Mouse (Mus musculus) embryonic facial prominence, embryonic 15.5 days (tissue): ENCODE measurements around the gene Brpf1. TPM values are rescaled to one million over a fixed set of nuclear protein-coding genes. Genes with fewer than 3 reads are reported as not detected.
"Not testable (repeated sequence)": the region's sequence is repeated elsewhere in the genome, so short reads cannot be mapped to it uniquely, and the experiment has no call there.

ENCODE experiments used
- ATAC-seq: fragments of 200-750 bp; cut with Nextera tagmentation; 2 replicates; pipeline ENCODE4 v1.8.0; 2017; ENCODE audit warnings: low read depth, moderate TSS enrichment; ENCODE audit not compliant: insufficient number of reproducible peaks, low FRiP score, low TSS enrichment
- H3K27ac ChIP-seq: fragments of 300-500 bp; sonication (generic); replicated peaks from 2 replicates; pipeline ENCODE4 v1.5.1; 2015; ENCODE audit warnings: mild to moderate bottlenecking, inconsistent platforms
- H3K27me3 ChIP-seq: fragments of 300-500 bp; sonication (generic); 2 replicates; pipeline ENCODE4 v1.6.1; 2015; ENCODE audit warnings: inconsistent platforms
- H3K36me3 ChIP-seq: fragments of 300-500 bp; sonication (generic); 2 replicates; pipeline ENCODE4 v1.6.1; 2015; ENCODE audit warnings: mild to moderate bottlenecking, inconsistent platforms
- H3K4me1 ChIP-seq: fragments of 300-500 bp; sonication (generic); 2 replicates; pipeline ENCODE4 v1.6.1; 2015; ENCODE audit warnings: inconsistent platforms
- H3K4me2 ChIP-seq: fragments of 300-500 bp; sonication (generic); replicated peaks from 2 replicates; pipeline ENCODE4 v1.6.1; 2015; ENCODE audit warnings: mild to moderate bottlenecking, inconsistent platforms
- H3K4me3 ChIP-seq: fragments of 300-500 bp; sonication (generic); replicated peaks from 2 replicates; pipeline ENCODE4 v1.5.1; 2015; ENCODE audit warnings: mild to moderate bottlenecking, inconsistent platforms
- H3K9ac ChIP-seq: fragments of 300-500 bp; sonication (generic); 2 replicates; pipeline ENCODE4 v1.6.1; 2015; ENCODE audit warnings: inconsistent platforms
- H3K9me3 ChIP-seq: fragments of 300-500 bp; sonication (generic); replicated peaks from 2 replicates; pipeline ENCODE4 v1.6.1; 2016; ENCODE audit warnings: inconsistent platforms
- WGBS: fragments of 180-500 bp; shearing (Covaris S2); methylation state at CpG from one replicate; pipeline ENCODE4 v1.1.7; 2015; 5-methylcytosine and 5-hydroxymethylcytosine counted together
- polyA plus RNA-seq: library from polyadenylated mRNA; unstranded; fragments of >200 nt; fragmentation: Nextera tagmentation; extraction: Ambion mirVana; gene quantifications from 2 replicates; pipeline ENCODE4 v1.2.1, GENCODE M21; 2015

Gene Brpf1
- polyA plus RNA-seq, 1 experiment from 2014 or later: 22.9 TPM

DNA sequence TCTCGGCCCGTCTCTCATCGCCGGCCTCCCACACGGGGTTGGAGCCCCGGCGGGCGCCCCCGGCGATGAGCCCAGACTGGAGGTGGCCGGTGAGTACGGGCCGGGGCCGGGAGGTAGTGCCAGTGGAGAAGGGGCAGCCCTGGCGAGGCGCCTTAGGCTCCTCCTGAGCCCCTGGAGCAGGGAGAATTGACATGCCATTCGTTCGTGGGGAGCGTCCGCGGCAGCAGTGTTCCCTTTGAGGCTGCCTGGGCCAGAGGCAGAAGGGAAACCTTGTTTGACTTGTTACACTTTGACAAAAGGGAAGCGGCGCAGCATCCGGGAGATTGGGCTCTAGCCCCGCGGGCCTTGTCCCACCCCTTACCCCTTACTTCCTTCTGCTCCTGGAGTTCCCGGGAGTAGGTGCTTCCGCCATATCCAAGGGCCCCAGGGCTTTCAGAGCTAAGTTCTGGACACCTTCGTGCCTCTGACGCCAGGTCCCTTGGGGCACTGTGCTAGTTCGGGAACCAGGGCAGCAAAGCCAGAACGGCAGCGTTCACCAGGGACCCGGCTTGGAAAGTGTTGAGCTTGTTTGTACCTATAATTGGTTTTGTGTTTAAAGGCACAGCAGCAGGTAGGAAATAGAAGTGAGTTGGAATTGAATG, 664 bp downstream of the Brpf1 start:
- ATAC-seq: no peak
- peak overlapping the region; percentile 99 for H3K27ac ChIP-seq
- H3K4me3 ChIP-seq: peak overlapping the region; percentile 100
- peaks cover 24% of the 10 kb centered on the region for H3K36me3 ChIP-seq
- under 1% methylated on average over 32 of the region's 34 CpGs for whole genome bisulfite sequencing
- H3K27me3 ChIP-seq: no peaks in the 10 kb centered on the region
- peaks cover 22% of the 10 kb centered on the region for H3K4me1 ChIP-seq
- H3K9ac ChIP-seq: peak overlapping the region; percentile 98
- peak overlapping the region; percentile 96 for H3K4me2 ChIP-seq
- H3K9me3 ChIP-seq: no peaks in the 10 kb centered on the region

DNA sequence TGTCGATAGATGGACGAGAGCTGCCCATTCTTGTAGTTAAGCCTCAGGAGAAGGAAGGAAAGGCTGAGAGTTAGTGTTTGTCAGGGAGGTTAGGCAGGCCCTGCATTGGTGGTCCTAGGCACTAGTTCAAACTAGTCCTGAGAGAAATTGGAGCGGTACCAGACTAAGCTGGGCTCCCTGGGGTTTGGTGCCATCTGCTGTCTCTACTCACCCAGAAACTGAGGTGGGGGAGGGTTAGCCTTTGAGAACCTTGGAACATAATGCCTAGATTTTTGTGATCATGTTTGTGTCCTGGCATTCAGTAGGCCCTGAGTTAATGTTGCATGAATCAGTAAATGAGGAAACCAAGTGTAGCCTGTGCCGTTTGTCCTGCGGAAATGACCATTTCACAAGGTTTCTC, 1.2 kb downstream of the Brpf1 start:
- Histone ChIP-seq H3K4me2 (peak overlapping the region; percentile 96), H3K9ac (peak overlapping the region; percentile 98), H3K27me3 (no peaks in the 10 kb centered on the region), H3K4me3 (peak overlapping the region; percentile 100), H3K4me1 (peaks cover 22% of the 10 kb centered on the region), H3K27ac (peak overlapping the region; percentile 99; the same call in 1 of the 2 replicates), H3K9me3 (no peaks in the 10 kb centered on the region), H3K36me3 (peaks cover 29% of the 10 kb centered on the region)
- whole genome bisulfite sequencing: 31% methylated on average over 5 of the region's 5 CpGs
- ATAC-seq: no peak

- H3K4me2 ChIP-seq: no peak overlapping the region
- no peak overlapping the region for H3K9ac ChIP-seq
- H3K9me3 ChIP-seq: no peaks in the 10 kb centered on the region
- WGBS: 90% methylated on average over 3 of the region's 3 CpGs
- no peak overlapping the region for H3K4me3 ChIP-seq
- H3K36me3 ChIP-seq: peaks cover 90% of the 10 kb centered on the region
- no peak for ATAC-seq
- H3K4me1 ChIP-seq: no peaks in the 10 kb centered on the region
- no peaks in the 10 kb centered on the region for H3K27me3 ChIP-seq
- H3K27ac ChIP-seq: no peak overlapping the region
Measured at GRCm38 (mm10) chr6:113315972-113316371, 9.0 kb downstream of the Brpf1 start.

- no peaks in the 10 kb centered on the region for H3K9me3 ChIP-seq
- H3K36me3 ChIP-seq: peaks cover 51% of the 10 kb centered on the region
- no peaks in the 10 kb centered on the region for H3K27me3 ChIP-seq
- H3K4me1 ChIP-seq: peaks cover 15% of the 10 kb centered on the region; the same call in 1 of the 2 replicates
- peak within 1 kb of the TSS; percentile 63 for H3K4me3 ChIP-seq
- peak within 1 kb of the TSS; percentile 93 for H3K27ac ChIP-seq
- under 1% methylated on average over 52 of the region's 52 CpGs for WGBS
- peak within 1 kb of the TSS; percentile 78 for H3K9ac ChIP-seq
- peak; percentile 98 for ATAC-seq
- H3K4me2 ChIP-seq: peak within 1 kb of the TSS; percentile 88
Measured at GRCm38 (mm10) chr6:113326533-113327315, 19.8 kb downstream of the Brpf1 start, which contains the start of gene Ogg1. Ogg1 (plus strand) TSS chr6:113326972.

DNA sequence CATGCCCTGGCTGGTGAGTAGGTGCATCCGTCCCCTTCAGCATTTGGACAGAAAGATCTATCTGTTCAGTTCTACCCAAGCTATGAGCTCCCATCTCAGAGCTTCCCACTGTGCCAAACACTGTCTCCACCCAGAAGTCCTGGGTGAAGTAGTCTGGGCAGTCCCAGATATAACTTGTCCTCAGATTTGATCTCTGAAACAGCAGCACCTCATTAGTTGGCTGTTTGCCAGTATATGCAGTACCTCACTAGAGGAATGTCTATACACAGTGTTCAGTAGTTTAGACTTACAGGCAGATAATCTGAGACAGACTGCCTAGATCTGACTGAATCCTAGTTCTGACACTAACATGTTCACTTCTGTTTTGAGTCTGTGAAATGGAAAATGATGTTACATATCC, 22.5 kb downstream of the Brpf1 start:
- ATAC-seq: no peak
- peaks cover 41% of the 10 kb centered on the region for H3K36me3 ChIP-seq
- no peaks in the 10 kb centered on the region for H3K9me3 ChIP-seq
- H3K4me1 ChIP-seq: peaks cover 19% of the 10 kb centered on the region; the same call in 1 of the 2 replicates
- H3K27ac ChIP-seq: no peak overlapping the region
- WGBS: 90% methylated on average over 1 of the region's 1 CpGs
- no peaks in the 10 kb centered on the region for H3K27me3 ChIP-seq
- no peak overlapping the region for H3K4me3 ChIP-seq
- no peak overlapping the region for H3K4me2 ChIP-seq
- no peak overlapping the region for H3K9ac ChIP-seq

DNA sequence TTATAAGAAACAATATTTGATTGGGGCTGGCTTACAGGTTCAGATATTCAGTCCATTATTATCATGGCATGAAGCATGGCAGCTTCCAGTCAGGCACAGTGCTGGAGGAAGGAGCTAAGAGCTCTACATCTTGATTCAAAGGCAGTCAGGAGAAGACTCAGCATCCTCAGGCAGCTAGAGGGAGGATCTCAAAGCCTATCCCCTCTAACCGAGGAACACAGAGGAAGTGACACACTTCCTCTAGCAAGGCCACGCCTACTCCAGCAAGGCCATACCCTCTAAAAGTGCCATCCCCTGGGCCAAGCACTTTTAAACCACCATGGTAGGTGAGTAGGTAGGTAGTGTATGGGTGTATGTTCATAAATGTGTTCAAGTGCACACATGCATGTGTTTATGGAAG, 23.6 kb downstream of the Brpf1 start:
- no peaks in the 10 kb centered on the region for H3K27me3 ChIP-seq
- no peak for ATAC-seq
- peaks cover 47% of the 10 kb centered on the region for H3K36me3 ChIP-seq
- no peak overlapping the region for H3K4me3 ChIP-seq
- H3K9ac ChIP-seq: no peak overlapping the region
- no peak overlapping the region for H3K27ac ChIP-seq
- WGBS: 46% methylated on average over 2 of the region's 2 CpGs
- H3K4me1 ChIP-seq: peaks cover 16% of the 10 kb centered on the region; the same call in 1 of the 2 replicates
- H3K9me3 ChIP-seq: no peaks in the 10 kb centered on the region
- no peak overlapping the region for H3K4me2 ChIP-seq

DNA sequence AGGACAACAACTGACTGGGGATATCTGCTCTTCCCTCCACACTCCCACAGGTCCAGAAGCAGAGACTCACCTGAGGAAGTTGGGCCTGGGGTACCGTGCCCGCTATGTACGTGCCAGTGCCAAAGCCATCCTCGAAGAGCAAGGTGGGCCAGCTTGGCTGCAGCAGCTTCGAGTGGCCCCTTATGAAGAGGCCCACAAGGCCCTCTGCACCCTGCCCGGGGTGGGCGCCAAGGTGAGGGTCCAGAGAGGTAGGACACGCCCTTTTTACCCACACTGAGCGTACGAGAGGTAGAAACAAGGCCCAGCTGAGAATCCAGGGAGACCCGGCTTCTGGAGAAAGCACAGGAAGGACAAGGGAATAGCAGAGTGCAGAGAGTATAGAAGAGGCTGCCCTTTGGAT, 24.8 kb downstream of the Brpf1 start:
- Histone ChIP-seq H3K4me3 (no peak overlapping the region), H3K27ac (no peak overlapping the region), H3K9me3 (no peaks in the 10 kb centered on the region), H3K4me1 (peaks cover 8% of the 10 kb centered on the region; the same call in 1 of the 2 replicates), H3K4me2 (no peak overlapping the region), H3K36me3 (peaks cover 57% of the 10 kb centered on the region), H3K9ac (no peak overlapping the region), H3K27me3 (no peaks in the 10 kb centered on the region)
- 92% methylated on average over 11 of the region's 11 CpGs for WGBS
- no peak for ATAC-seq

DNA sequence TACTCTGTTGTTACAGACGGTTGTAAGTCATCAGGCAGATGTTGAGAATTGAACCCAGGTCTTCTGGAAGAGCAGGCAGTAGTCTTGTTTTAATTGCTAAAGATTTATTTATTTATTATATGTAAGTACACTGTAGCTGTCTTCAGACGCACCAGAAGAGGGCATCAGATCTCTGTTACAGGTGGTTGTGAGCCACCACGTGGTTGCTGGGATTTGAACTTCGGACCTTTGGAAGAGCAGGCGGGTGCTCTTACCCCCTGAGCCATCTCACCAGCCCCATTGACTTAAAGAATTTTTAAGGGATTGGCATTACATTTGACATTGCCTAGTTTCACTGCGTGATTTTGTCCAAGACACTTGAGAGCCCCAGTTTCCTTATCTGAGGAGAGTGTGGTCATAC, 25.8 kb downstream of the Brpf1 start:
- ATAC-seq, H3K4me3 ChIP-seq, H3K4me1 ChIP-seq, H3K27me3 ChIP-seq, H3K27ac ChIP-seq, H3K9me3 ChIP-seq, H3K4me2 ChIP-seq, H3K9ac ChIP-seq: not testable (repeated sequence)
- peaks cover 62% of the 10 kb centered on the region for H3K36me3 ChIP-seq
- WGBS: 71% methylated on average over 6 of the region's 6 CpGs

DNA sequence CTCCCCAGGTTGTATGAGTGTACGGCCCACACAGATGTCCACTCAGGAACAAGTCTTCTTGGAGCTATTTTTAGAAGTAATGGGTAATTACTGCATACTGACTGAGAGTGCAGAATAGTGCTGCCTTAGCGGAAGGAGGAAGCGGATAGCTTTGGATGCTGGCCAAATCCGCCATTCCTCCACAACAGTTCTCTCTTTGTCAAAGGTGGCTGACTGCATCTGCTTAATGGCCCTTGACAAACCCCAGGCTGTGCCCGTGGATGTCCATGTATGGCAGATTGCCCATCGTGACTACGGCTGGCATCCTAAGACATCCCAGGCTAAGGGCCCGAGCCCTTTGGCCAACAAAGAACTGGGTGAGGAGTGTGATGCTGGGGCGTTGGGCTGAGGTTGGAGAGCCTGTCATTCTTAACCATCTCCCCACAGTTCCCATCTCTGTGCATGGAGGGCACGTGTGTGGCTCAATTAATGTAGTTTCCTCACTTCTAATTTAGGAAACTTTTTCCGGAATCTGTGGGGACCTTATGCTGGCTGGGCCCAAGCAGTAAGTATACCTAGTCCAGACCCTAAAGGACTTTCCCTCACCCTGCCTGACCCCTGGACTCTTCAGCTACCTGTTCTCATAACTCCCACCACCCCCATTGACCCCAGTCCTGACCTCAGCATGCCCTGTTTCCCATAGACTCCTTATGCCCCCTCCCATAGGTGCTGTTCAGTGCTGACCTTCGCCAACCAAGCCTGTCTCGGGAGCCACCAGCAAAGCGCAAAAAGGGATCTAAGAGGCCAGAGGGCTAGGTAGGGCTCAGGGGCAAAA, 26.4 kb downstream of the Brpf1 start:
- H3K4me1 ChIP-seq: peaks cover 4% of the 10 kb centered on the region; the same call in 1 of the 2 replicates
- H3K4me3 ChIP-seq: no peak overlapping the region
- no peak overlapping the region for H3K9ac ChIP-seq
- 80% methylated on average over 14 of the region's 14 CpGs for WGBS
- ATAC-seq: peak; percentile 44; the same call in 1 of the 2 replicates
- H3K27me3 ChIP-seq: no peaks in the 10 kb centered on the region
- H3K9me3 ChIP-seq: no peaks in the 10 kb centered on the region
- peaks cover 68% of the 10 kb centered on the region for H3K36me3 ChIP-seq
- no peak overlapping the region for H3K4me2 ChIP-seq
- H3K27ac ChIP-seq: 0 out of 2 replicates have a peak overlapping the region, but pooled peaks have one; percentile 22

DNA sequence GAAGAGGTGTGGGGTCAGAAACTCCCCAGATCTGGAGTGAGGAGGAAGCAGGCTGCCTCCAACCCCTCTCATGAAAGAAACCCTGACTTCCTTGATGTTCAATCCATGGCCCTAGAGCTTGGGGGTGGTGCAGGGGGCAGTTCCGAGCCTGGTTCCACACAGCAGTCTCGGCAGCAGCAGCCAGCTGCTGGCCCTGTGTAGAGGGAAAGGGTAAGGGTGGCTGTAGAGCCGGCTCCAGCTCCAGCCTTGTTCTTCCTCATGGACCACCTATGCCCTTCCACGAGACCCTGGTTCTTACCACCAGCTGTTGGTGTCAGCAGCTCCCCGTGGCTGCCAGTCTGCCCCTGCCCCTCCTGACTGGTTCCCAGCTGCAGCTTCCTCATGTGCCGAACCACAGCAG, 27.3 kb downstream of the Brpf1 start:
- Histone ChIP-seq H3K36me3 (peaks cover 74% of the 10 kb centered on the region), H3K4me3 (no peak overlapping the region), H3K9me3 (no peaks in the 10 kb centered on the region), H3K9ac (no peak overlapping the region), H3K4me2 (no peak overlapping the region), H3K4me1 (peaks cover 4% of the 10 kb centered on the region; the same call in 1 of the 2 replicates), H3K27me3 (no peaks in the 10 kb centered on the region), H3K27ac (no peak overlapping the region)
- no peak for ATAC-seq
- WGBS: 83% methylated on average over 6 of the region's 6 CpGs
